In the genomic region with DNA sequence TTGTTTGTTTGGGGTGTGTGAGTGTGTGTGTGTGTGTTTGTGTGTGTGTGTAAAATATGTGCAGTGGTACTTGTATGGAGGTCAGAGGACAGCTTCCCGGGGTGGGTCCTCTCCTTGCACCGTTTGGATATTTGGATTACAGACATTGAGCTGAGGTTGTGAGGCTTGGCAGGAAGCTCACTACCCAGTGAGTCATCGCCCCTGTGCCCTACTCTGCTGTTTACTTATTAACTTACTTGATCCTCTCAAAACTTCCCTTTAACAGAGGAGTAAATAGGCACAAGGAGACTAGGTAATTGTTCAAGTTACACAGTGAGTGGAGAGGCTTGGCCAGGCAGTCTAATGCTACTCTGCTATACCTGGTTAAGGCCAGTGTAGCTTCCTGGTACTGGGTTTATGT, we compare ENCODE assay signal across 9 mouse cellular contexts.
DNase-seq lines count a peak whose midpoint lies in the region; ATAC-seq and TF ChIP-seq lines count a peak whose summit lies in the region.
"Had no signal": no experiment of that assay in that cellular context is flagged by ENCODE, and none has a peak within 500 bp of the region (broad histone marks: within the 10 kb centered on the region; RNA-seq: fewer than 3 reads in every experiment).

No protein-coding gene starts in this region.

- 66% methylated on average over 3 of the region's 3 CpGs for WGBS in cerebellum, adult 2 months

- intact Hi-C loops in left cerebral cortex, postnatal 4 days (cut with DNase I) = no loop called here

- no peak overlapping the region for H3K27ac ChIP-seq in cerebellum, adult 2 months (ENCODE audit: insufficient read depth, low read length)
- H3K27ac ChIP-seq: hindbrain, postnatal 0 days had no signal

- H3K27me3 ChIP-seq in cerebellum, adult 2 months (ENCODE audit: control insufficient read depth, insufficient read depth, low read length) = no peaks in the 10 kb centered on the region

- H3K4me1 ChIP-seq in cerebellum, adult 2 months (ENCODE audit: control insufficient read depth, insufficient read depth, low read length) = peaks cover 6% of the 10 kb centered on the region

- H3K4me3 ChIP-seq in cerebellum, adult 2 months (replicated peaks; ENCODE audit: insufficient read depth, low read depth, low read length) = no peak overlapping the region

- ATAC-seq in megakaryocyte progenitor cell, adult 5-6 weeks (replicated peaks; ENCODE audit: poor library complexity) = no peak
- ATAC-seq: hindbrain, postnatal 0 days had no signal

- no peak for TF ChIP-seq POLR2A in cerebellum, adult 2 months (IDR thresholded peaks at IDR 0.05; ENCODE audit: borderline replicate concordance, insufficient read depth, low read length)

- peak; percentile 85 for DNase-seq in 3T3-L1 (ENCODE audit: low read depth, low spot score)
- peak; percentile 90 for DNase-seq in adipocyte (ENCODE audit: low spot score)
- peak; percentile 77 to 89 for DNase-seq in kidney, adult 8-10 months
- peak; percentile 17 for DNase-seq in lung, postnatal 10 days
- no peak for DNase-seq in ovary, postnatal 36 days (ENCODE audit: low spot score)
- DNase-seq in cerebellum, adult 2 months = no peak
- no peak for DNase-seq in left cerebral cortex, postnatal 4 days

- no peak for TF ChIP-seq CTCF in cerebellum, adult 2 months (IDR thresholded peaks at IDR 0.05; ENCODE audit: borderline replicate concordance, insufficient read depth, low read depth, low read length)

Comparison
In these comparisons a context has a peak if more than half of its experiments do, and no peak if none do; other contexts are left out.
1. DNase-seq: peak in 3T3-L1 (single experiment), adipocyte (single experiment), kidney, adult 8-10 months (2 of 2) and lung, postnatal 10 days (single experiment); none in ovary, postnatal 36 days (single experiment), cerebellum, adult 2 months (0 of 2) and left cerebral cortex, postnatal 4 days (single experiment).